Mouse (Mus musculus) liver, postnatal 0 days (tissue): Measurements from ENCODE around the gene Epha2. TPM values are rescaled to one million over a fixed set of nuclear protein-coding genes. Genes with fewer than 3 reads are reported as not detected.

Source experiments
- ATAC-seq: fragments of 200-750 bp; cut with Nextera tagmentation; 2 replicates; pipeline ENCODE4 v1.8.0; 2017; ENCODE audit warnings: mild to moderate bottlenecking, moderate library complexity
- DNase-seq: peaks from one replicate; pipeline ENCODE4 v3.0.0-alpha.2; 2016
- H3K27ac ChIP-seq: fragments of 300-500 bp; sonication (generic); 2 replicates; pipeline ENCODE4 v1.5.1; 2014; ENCODE audit warnings: antibody characterized with exemption, moderate library complexity, mild to moderate bottlenecking, low read depth
- H3K27me3 ChIP-seq: fragments of 300-500 bp; sonication (generic); 2 replicates; pipeline ENCODE4 v1.6.1; 2014; ENCODE audit warnings: low read length, control low read depth, mixed read lengths; ENCODE audit not compliant: insufficient read depth
- H3K36me3 ChIP-seq: fragments of 300-500 bp; sonication (generic); replicated peaks from 2 replicates; pipeline ENCODE4 v1.6.1; 2014; ENCODE audit warnings: mild to moderate bottlenecking, control low read depth, low read length, moderate library complexity, mixed read lengths; ENCODE audit not compliant: insufficient read depth
- H3K4me1 ChIP-seq: fragments of 300-500 bp; sonication (generic); 2 replicates; pipeline ENCODE4 v1.6.1; 2014; ENCODE audit warnings: antibody characterized with exemption, mild to moderate bottlenecking, control low read depth; ENCODE audit not compliant: insufficient read depth
- H3K4me2 ChIP-seq: fragments of 300-500 bp; sonication (generic); 2 replicates; pipeline ENCODE4 v1.6.1; 2014; ENCODE audit warnings: low read depth, mild to moderate bottlenecking, low read length, moderate library complexity, mixed read lengths
- H3K4me3 ChIP-seq: fragments of 300-500 bp; sonication (generic); 2 replicates; pipeline ENCODE4 v1.5.1; 2014; ENCODE audit warnings: low read depth, low read length
- H3K9ac ChIP-seq: fragments of 300-500 bp; sonication (generic); replicated peaks from 2 replicates; pipeline ENCODE4 v1.6.1; 2014; ENCODE audit warnings: mild to moderate bottlenecking, moderate library complexity
- H3K9me3 ChIP-seq: fragments of 300-500 bp; sonication (generic); 2 replicates; pipeline ENCODE4 v1.6.1; 2016; ENCODE audit warnings: mild to moderate bottlenecking, control low read depth, low read length, mixed read lengths
- CTCF ChIP-seq: sonication (generic); IDR thresholded peaks from 2 replicates; pipeline ENCODE4 v1.5.1; 2016; ENCODE audit warnings: antibody characterized with exemption, low read depth
- EP300 ChIP-seq: IDR thresholded peaks from 2 replicates; pipeline ENCODE4 v1.6.1; 2016; ENCODE audit warnings: antibody characterized with exemption, low read depth, mild to moderate bottlenecking
- whole genome bisulfite sequencing: fragments of 180-500 bp; shearing (Covaris S2); extraction: QIAGEN DNeasy Blood & Tissue Kit; methylation state at CpG from one replicate; pipeline ENCODE4 v1.1.7; 2014; ENCODE audit not compliant: insufficient replicate concordance; 5-methylcytosine and 5-hydroxymethylcytosine counted together
- polyA plus RNA-seq: library from polyadenylated mRNA; unstranded; fragments of >200 nt; fragmentation: Nextera tagmentation; extraction: Ambion mirVana; gene quantifications from 2 replicates; pipeline ENCODE4 v1.2.1, GENCODE M21; 2015

The Epha2 gene
- polyA plus RNA-seq, 1 experiment from 2014 or later = 1.5 TPM

DNA sequence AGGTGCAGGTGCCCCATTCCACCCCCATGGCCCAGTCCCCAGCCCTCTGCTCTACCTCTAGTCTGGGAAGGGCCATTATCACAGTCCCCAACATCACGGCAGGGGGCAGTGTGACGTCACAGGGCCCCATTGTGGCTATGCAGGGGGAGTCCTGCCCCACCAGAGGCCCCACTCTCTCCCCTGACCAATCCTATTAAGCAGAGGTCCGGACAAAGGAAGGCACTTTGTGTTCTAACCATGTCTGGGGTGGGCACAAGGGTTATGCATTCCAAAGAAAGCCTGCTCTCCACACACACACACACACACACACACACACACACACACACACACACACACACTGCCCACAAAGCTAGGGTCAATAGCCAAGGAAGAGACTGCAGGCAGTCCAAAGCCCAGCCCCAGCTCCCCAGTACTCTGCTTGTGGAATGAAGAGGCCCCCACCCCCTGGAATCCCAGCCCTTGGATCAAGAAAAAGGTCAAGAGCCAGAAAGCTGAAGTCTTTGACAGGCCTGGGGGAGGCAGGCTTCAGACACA, 34.3 kb downstream of the Epha2 start:
- Histone ChIP-seq H3K27me3 (no peaks in the 10 kb centered on the region), H3K36me3 (no peaks in the 10 kb centered on the region), H3K27ac (no peak overlapping the region), H3K4me1 (no peaks in the 10 kb centered on the region), H3K9ac (no peak overlapping the region), H3K4me2 (no peak overlapping the region), H3K4me3 (no peak overlapping the region), H3K9me3 (no peaks in the 10 kb centered on the region)
- DNase-seq (no peak), ATAC-seq (no peak)
- TF ChIP-seq CTCF (no peak), EP300 (no peak)
- WGBS = 49% methylated on average over 3 of the region's 3 CpGs

DNA sequence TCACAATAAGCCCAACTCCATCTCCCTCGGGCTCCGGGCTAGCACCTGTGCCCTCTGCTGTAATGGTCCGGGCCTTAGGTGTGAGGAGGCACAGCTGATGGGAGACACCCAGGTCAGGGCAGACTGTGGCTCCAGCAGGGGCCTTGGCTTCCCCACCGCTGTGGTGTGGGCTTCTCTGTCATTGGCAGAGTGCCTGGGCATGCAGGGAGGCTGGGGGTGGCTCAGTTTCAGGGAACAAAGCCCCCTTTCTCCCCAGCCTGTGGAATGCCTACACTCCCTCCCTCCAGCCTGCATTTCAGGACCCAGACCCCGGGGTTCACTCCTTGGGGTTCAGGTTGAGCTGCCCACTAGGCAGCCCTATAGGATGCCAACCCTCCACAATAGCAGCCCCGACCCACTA, 35.2 kb downstream of the Epha2 start:
- H3K4me2 ChIP-seq = no peak overlapping the region
- DNase-seq = no peak
- no peak overlapping the region for H3K4me3 ChIP-seq
- no peak for ATAC-seq
- H3K9me3 ChIP-seq = no peaks in the 10 kb centered on the region
- no peak overlapping the region for H3K27ac ChIP-seq
- 72% methylated on average over 6 of the region's 6 CpGs for WGBS
- no peaks in the 10 kb centered on the region for H3K36me3 ChIP-seq
- H3K9ac ChIP-seq = no peak overlapping the region
- no peak for TF ChIP-seq CTCF
- no peak for TF ChIP-seq EP300
- H3K4me1 ChIP-seq = no peaks in the 10 kb centered on the region
- H3K27me3 ChIP-seq = no peaks in the 10 kb centered on the region

DNA sequence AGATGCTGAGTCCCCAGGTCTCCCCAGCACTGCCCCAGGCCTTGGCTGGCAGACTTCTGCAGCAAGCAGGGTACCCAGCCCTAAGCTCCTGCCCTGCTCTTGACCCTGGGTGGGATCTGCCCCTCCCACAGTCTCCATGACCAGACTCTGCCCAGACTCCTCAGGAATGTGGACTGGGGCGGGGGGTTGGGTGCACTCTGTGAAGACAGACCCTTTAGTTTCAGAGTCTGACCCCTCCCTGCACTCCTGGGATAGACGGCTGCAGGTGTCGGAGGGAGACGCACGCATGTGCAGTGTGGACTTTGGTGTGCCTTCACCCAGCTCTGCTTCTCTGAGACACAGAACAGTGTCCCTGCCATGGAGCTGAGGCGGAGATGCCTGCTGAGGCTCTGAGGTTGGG, 36.9 kb downstream of the Epha2 start:
- no peak for TF ChIP-seq CTCF
- no peak for TF ChIP-seq EP300
- Histone ChIP-seq H3K9me3 (no peaks in the 10 kb centered on the region), H3K4me2 (no peak overlapping the region), H3K4me3 (no peak overlapping the region), H3K4me1 (no peaks in the 10 kb centered on the region), H3K9ac (no peak overlapping the region), H3K27ac (no peak overlapping the region), H3K27me3 (no peaks in the 10 kb centered on the region), H3K36me3 (no peaks in the 10 kb centered on the region)
- WGBS = 51% methylated on average over 6 of the region's 6 CpGs
- DNase-seq (no peak), ATAC-seq (no peak)

DNA sequence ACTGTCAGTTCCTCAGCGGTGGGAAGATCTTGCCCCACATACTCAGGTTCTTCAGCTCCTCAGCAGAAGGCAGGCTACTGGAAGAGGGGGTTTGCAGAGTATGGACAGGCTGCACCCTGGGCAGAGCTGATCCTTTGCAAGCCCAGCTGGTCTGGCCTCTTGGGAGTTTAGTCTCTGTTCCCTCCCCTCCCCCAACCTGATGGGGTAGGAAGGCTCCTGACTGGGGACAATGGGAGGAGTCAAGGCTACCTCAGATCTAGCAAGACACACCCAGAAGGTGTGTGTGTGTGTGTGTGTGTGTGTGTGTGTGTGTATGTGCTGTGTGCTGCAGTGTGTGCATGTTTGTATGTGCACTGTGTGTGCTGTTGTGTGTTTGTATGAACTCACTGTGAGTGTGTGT, 37.8 kb downstream of the Epha2 start:
- H3K4me1 ChIP-seq = no peaks in the 10 kb centered on the region
- H3K27ac ChIP-seq = no peak overlapping the region
- no peak overlapping the region for H3K4me3 ChIP-seq
- H3K9me3 ChIP-seq = no peaks in the 10 kb centered on the region
- 9% methylated on average over 1 of the region's 1 CpGs for WGBS
- TF ChIP-seq CTCF (no peak), EP300 (no peak)
- no peak overlapping the region for H3K4me2 ChIP-seq
- no peak; the same call in 1 of the 2 replicates for ATAC-seq
- H3K9ac ChIP-seq = no peak overlapping the region
- DNase-seq = no peak
- H3K27me3 ChIP-seq = no peaks in the 10 kb centered on the region
- H3K36me3 ChIP-seq = no peaks in the 10 kb centered on the region

DNA sequence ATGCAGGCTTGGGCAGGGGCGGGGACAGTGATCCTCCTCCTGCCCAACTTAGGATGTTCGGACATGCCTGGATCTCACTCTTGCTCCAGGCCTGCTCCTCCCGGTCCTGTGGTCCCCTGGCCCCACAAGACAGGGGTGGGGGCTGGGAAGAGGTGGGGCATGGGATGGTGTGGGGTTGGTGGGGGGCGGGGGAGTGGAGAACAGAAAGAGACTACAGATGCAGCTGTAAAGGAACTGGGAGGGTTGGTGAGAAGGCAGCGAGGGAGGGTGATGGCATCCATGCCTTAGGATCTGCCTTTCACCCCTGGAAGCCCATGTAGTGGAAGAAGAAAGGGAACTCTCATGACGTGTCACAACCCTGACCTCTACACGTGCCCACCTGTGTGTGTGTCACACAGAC, 40.4 kb downstream of the Epha2 start:
- no peaks in the 10 kb centered on the region for H3K27me3 ChIP-seq
- no peak for DNase-seq
- H3K4me1 ChIP-seq = no peaks in the 10 kb centered on the region
- no peak for TF ChIP-seq EP300
- no peak for TF ChIP-seq CTCF
- no peak overlapping the region for H3K4me3 ChIP-seq
- no peaks in the 10 kb centered on the region for H3K36me3 ChIP-seq
- H3K9me3 ChIP-seq = no peaks in the 10 kb centered on the region
- H3K27ac ChIP-seq = no peak overlapping the region
- H3K4me2 ChIP-seq = no peak overlapping the region
- no peak overlapping the region for H3K9ac ChIP-seq
- no peak for ATAC-seq
- WGBS = 59% methylated on average over 7 of the region's 7 CpGs

DNA sequence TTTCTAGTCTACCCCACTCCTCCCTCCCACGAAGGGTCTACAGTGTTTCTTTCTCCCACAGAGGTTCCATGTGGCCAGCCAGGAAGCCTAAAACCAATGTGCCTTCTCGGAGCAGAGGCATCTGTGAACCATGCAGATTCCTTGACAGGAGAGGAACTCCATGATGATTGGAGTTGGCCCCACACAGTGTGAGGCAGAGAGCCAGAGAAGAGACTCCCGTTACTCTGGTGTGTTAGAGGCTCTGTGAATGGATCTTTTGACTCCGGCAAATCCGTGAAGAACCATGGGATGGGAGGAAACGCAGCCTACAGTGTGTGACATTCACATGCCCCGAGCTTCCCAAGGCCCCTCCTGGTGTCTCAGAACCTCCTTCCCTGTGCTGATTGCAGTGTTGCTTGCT, 42.5 kb downstream of the Epha2 start:
- no peak for DNase-seq
- Histone ChIP-seq H3K27ac (no peak overlapping the region), H3K4me2 (no peak overlapping the region), H3K9ac (no peak overlapping the region), H3K36me3 (no peaks in the 10 kb centered on the region), H3K27me3 (no peaks in the 10 kb centered on the region), H3K4me1 (peaks cover 6% of the 10 kb centered on the region; the same call in 1 of the 2 replicates), H3K9me3 (no peaks in the 10 kb centered on the region), H3K4me3 (no peak overlapping the region)
- ATAC-seq = no peak
- TF ChIP-seq CTCF (no peak), EP300 (no peak)
- 76% methylated on average over 7 of the region's 7 CpGs for WGBS

DNA sequence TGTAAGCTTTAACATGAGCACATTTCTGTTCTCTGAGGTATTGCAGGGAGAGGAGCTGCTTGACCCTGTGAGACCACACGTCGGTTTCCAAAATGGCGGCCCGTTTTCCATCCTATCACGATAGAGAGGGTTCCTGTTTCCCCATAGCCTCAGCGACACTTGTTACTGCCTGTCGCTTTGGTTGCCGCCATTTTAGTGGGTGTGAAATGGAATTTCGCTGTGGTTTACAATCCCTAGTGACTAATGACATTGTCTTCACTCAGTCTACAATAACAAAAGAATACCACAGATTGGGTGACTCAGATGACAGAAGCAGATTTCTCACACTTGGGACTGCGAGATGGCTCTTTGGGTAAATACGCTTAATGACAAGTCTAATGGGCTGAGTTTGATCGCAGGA, 44.2 kb downstream of the Epha2 start:
- ATAC-seq (no peak), DNase-seq (no peak)
- no peak overlapping the region for H3K4me2 ChIP-seq
- no peak overlapping the region for H3K4me3 ChIP-seq
- WGBS = 74% methylated on average over 12 of the region's 12 CpGs
- H3K9ac ChIP-seq = no peak overlapping the region
- no peak overlapping the region for H3K27ac ChIP-seq
- no peaks in the 10 kb centered on the region for H3K9me3 ChIP-seq
- TF ChIP-seq CTCF (no peak), EP300 (no peak)
- no peaks in the 10 kb centered on the region for H3K36me3 ChIP-seq
- no peaks in the 10 kb centered on the region for H3K27me3 ChIP-seq
- H3K4me1 ChIP-seq = peaks cover 6% of the 10 kb centered on the region; the same call in 1 of the 2 replicates
